Mouse (Mus musculus) kidney, adult 9 months (tissue): ENCODE results near the gene C130050O18Rik.
"Not testable (repeated sequence)": the region's sequence is repeated elsewhere in the genome, so short reads cannot be mapped to it uniquely, and the experiment has no call there.

ENCODE experiments used
- DNase-seq: peaks from one replicate; pipeline ENCODE4 v3.0.0; 2022

The C130050O18Rik gene

DNA sequence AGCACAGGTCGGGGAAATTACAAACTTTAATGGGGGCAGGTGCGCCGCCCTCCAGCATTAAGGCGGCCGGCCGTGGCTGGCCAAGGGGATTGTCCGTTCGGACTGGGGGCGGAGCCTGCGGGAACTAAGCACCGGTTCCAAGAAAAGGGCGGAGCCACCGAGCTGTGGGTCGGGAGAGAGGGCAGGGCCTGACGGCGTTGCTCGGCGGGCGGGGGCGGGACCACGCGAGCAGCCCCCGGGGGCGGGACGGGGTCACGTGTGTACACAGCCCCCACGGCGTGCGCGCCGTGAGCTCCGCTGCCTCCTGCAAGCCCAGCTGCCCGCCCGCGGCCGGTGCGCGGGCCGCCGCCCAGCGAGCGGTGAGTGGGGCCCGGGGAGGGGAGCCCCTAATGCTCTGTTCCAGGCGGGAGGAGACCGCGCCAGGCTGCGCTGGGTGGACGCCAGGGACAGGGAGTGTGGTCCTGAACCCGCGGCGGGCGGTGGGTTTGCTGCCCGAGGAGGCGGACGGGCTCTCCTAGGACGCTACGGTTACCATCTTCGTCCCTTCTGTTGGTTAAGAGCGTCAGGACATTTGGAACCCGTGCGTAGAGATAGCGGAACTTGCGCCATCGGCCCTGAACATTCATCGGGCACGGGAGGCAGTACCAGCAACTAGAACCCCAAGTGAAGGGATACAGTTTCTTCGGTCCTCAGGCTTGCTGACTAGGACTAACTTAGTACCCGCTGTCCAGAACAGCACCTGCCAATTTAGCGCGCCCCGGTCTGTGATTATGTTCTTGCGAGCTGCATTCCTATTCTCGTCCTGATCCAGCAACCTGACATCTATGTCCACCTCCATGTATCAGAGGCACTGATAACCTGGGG, 24.5 kb upstream of the C130050O18Rik start:
- peak; percentile 99 for DNase-seq

DNA sequence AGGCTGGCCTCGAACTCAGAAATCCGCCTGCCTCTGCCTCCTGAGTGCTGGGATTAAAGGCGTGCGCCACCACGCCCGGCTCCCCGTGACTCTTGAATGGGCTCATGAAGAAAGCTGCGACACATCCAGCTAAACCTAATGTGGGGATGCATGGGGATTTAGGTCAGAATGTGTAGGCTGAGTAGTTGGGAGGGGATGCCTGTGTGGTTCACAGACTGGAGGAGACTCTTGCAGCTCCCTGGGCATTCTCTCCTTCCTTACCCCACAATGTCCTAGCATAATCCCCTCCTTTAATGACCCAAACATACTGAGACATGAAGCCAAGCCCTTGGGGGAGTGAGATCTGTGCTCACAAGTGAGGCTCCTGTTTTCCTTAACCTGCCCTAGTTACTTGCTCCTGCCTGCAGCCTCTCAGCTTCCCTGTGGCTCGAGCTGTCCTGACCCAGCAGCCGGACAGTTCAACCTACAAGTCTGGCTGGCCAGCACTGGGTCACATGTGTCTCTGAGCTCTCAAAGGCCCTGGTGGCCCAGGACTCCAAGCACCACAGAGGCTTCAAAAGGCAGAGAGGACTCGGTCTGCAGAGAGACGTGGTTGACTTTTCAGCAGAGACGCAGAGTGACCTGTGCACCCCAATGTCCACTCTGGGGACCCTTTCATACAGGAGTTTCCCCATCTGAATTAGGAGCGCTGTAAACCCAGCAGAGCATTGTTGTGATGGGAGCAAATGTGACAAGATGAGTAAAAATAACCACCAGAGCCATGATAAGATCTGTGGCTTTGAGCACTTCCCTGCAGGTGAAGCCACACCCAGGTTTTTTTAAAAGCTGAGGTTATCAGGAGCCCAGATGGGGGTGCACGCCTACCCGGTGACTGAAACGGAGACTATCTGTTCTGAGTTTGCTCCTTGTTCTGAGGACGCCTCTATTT, 23.2 kb upstream of the C130050O18Rik start:
- DNase-seq = peak; percentile 54

- DNase-seq = peak; percentile 71
Measured at GRCm38 (mm10) chr5:139382760-139383159, 22.3 kb upstream of the C130050O18Rik start.

DNA sequence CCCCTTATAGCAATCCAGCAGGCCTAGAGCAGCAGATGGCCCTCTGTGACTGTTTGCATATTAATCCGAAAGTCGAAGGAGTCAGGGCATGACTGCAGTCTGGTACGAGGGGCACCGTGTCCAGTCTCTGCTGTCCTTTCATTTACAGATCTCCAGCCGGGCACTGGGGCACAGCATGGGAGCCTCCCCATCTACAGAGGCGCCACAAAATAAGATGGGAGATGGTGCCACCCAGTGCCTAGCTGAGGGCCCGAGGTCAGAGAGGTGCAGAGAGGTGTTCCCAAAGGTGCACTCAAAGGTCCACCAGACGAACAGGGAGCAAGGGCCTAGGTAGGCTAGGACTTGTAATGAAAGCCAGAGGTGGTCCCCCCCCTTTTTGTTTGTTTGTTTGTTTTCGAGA, 21.8 kb upstream of the C130050O18Rik start:
- no peak for DNase-seq

DNA sequence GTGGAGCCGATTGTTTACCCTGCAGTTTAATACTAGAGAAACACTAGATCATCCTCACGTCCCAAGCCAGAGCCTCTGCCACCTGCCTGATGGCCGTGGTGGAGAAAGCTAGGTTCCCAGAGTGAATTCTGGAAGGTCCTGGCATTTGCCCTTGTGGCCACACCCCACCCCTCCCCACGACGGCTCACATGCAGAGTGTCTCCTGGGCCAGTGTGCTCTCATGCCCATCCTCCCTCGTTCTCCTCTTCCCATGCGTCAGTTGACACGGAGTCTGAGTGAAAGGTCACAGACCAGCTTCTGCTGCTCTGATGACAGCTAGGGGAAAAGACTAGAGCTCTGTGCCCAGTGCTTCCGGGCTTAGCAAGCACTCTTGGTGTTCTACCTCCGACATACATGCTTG, 20.5 kb upstream of the C130050O18Rik start:
- peak; percentile 80 for DNase-seq

DNA sequence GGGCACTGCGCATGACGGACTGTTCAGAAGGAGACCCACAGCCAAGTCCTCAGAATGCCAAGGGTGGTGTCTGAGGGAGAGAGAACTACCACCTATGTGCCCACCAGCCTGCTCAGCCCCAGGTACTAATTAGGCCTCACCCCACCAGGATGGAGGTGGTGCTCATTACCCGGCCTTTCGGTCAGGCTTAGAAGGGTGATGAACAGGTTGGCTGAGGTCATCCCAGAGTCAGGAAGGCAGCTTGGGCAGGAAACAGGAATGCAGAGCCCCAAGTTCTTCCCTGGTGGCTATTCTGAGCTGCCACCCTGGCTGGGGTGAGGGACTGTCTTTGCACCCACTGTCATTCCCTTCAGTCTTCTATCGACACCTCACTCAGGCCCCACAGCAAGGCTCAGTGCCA, 19.0 kb upstream of the C130050O18Rik start:
- no peak for DNase-seq

GRCm38 (mm10) chr5:139387329-139388194, 17.5 kb upstream of the C130050O18Rik start:
- DNase-seq = no peak

- peak; percentile 60 for DNase-seq
Measured at GRCm38 (mm10) chr5:139388195-139388570, 16.9 kb upstream of the C130050O18Rik start.

DNA sequence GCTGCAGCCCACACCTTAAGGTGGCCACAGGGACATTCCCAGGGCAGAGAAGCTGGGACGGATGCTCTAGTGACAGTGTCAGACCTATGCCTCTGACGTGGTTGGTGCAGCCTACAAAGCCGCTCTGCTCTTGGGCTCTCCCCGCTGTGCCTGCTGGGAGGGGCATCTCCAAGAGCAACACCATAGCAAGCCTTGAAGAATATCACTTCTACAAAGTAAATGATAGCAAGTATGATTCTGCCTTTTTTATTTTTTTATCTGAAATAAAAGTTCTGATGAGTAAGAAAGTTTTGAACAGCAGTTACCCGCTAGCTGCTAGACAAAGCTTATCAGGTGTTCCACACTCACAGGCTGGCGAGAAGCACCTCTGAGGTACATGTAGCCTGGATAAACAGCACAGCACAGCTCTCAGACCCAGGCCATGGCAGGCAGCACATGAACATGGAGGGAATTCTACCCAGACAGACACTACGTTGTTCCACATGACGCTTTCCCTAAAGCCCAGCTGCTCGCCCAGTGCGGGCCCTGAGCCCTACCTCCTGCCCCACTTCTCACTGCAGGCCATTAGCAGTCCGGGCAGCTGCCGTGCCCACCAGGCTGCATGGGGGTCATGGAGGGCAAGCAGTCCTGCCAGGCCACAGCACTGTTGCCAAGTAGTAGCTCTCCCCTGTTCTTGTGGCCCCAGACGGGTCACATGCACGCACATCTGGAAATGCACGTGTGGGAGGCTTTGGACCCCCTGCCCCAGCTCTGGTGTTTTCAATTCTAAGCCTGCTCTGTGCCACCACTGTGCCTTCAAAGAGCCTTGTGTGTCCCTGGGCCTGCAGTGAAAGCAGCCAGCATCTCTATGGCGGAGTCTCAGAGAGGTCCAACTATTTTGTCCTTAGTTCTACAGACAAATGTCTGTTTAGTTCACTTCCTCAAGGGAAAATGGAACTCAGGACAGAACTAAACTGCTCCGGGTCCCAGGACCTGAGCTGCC, 16.1 kb upstream of the C130050O18Rik start:
- DNase-seq = no peak

GRCm38 (mm10) chr5:139389676-139390061, 15.4 kb upstream of the C130050O18Rik start:
- peak; percentile 49 for DNase-seq

GRCm38 (mm10) chr5:139390324-139391119, 14.6 kb upstream of the C130050O18Rik start:
- DNase-seq = not testable (repeated sequence)

GRCm38 (mm10) chr5:139391309-139391990, 13.6 kb upstream of the C130050O18Rik start:
- DNase-seq = no peak

DNA sequence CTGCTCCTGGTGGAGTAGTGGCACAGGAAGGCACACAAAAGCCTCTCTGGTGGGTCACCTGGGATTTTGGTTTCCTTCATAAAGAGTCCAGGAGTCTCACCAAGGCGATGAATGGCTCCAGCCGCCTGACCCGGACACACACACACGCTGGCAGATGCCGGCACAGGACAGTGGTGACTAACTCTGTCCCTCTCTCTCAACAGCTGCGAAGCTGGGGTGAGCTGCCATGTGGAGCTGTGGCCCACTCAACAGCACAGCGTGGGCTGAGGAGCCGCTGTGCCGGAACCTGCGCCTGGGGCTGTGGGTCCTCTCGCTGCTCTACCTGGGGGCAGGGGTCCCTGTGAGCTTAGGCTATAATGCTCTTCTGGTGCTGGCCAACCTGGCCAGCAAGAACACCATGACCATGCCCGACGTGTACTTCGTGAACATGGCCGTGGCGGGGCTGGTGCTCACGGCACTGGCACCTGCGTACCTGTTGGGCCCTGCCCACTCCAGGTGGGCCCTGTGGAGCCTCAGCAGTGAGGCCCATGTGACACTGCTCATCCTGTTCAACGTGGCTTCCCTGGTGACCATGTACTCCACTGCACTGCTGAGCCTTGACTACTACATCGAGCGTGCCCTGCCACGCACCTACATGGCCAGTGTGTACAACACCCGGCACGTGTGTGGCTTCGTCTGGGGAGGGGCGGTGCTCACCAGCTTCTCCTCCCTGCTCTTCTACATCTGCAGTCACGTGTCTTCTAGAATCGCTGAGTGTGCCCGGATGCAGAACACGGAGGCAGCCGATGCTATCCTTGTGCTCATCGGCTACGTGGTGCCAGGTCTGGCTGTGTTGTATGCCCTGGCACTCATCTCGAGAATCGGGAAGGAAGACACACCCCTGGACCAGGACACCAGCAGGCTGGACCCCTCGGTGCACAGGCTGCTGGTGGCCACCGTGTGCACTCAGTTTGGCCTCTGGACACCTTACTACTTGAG, 12.6 kb upstream of the C130050O18Rik start:
- DNase-seq = no peak

DNA sequence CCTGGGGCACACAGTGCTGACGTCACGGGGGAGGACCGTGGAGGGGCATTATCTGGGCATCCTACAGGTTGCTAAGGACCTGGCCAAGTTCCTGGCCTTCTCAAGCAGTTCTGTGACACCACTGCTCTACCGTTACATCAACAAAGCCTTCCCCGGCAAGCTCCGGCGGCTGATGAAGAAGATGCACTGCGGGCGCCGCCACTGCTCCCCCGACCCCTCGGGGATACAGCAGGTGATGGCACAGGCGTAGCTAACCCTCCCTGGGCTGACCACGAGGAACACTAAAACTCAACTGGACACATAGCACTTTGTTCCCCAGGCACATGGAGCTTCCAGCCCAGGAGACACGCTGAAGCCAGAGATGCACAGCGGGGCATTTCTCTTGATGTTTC, 11.9 kb upstream of the C130050O18Rik start:
- no peak for DNase-seq

GRCm38 (mm10) chr5:139394399-139394798, 10.7 kb upstream of the C130050O18Rik start:
- no peak for DNase-seq

DNA sequence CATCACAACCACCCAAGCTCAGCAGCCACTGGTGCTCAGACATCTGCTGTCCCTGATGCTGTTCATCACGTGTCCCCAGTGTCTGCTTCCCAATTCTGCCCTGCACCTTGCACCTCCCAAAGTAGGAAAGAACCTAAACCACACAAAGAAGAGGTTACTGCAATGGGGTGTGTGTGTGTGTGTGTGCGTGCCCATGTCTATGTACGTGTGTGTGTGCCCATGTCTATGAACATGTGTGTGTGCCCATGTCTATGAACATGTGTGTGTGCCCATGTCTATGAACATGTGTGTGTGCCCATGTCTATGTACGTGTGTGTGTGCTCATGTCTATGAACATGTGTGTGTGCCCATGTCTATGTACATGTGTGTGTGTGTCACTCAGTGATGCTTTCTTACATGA, 9.6 kb upstream of the C130050O18Rik start:
- DNase-seq = no peak

GRCm38 (mm10) chr5:139397359-139397916, 7.6 kb upstream of the C130050O18Rik start:
- no peak for DNase-seq
